Mouse (Mus musculus) spleen, adult 2 months (tissue): ENCODE results near the gene Dnaic1. TPM values are rescaled to one million over a fixed set of nuclear protein-coding genes. Genes with fewer than 3 reads are reported as not detected.
"Not testable (repeated sequence)": the region's sequence is repeated elsewhere in the genome, so short reads cannot be mapped to it uniquely, and the experiment has no call there.

Experiments
- DNase-seq, 2 experiments: peaks; one replicate each; pipeline versions ENCODE4 v3.0.0 to v3.0.0-alpha.2; 2012 to 2021; ENCODE audit warnings: low spot score in 2 of 2, low read depth in 1 of 2
- H3K27ac ChIP-seq: fragments of 200-500 bp; 2 replicates; pipeline ENCODE4 v1.5.1; 2012; ENCODE audit warnings: low read length, inconsistent platforms; ENCODE audit not compliant: insufficient read depth
- H3K27me3 ChIP-seq: fragments of 200-500 bp; 2 replicates; pipeline ENCODE4 v1.6.1; 2012; ENCODE audit warnings: mild to moderate bottlenecking, moderate library complexity, low read length, inconsistent platforms; ENCODE audit not compliant: control insufficient read depth, insufficient read depth
- H3K36me3 ChIP-seq: fragments of 200-500 bp; 2 replicates; pipeline ENCODE4 v1.6.1; 2012; ENCODE audit warnings: mild to moderate bottlenecking, low read length, inconsistent platforms; ENCODE audit not compliant: control insufficient read depth, insufficient read depth
- H3K4me1 ChIP-seq: fragments of 200-500 bp; 2 replicates; pipeline ENCODE4 v1.6.1; 2011; ENCODE audit warnings: inconsistent platforms; ENCODE audit not compliant: control insufficient read depth, insufficient read depth, insufficient read length
- H3K4me3 ChIP-seq: fragments of 200-500 bp; 2 replicates; pipeline ENCODE4 v1.5.1; 2011; ENCODE audit warnings: mild to moderate bottlenecking, inconsistent platforms; ENCODE audit not compliant: insufficient read depth, insufficient read length; ENCODE audit errors: extremely low read depth
- CTCF ChIP-seq: fragments of 200-500 bp; IDR thresholded peaks from 2 replicates; pipeline ENCODE4 v1.5.1; 2011; ENCODE audit warnings: mild to moderate bottlenecking, inconsistent platforms; ENCODE audit not compliant: insufficient read depth, insufficient read length, insufficient replicate concordance; ENCODE audit errors: extremely low read depth
- POLR2A ChIP-seq: fragments of 200-500 bp; IDR thresholded peaks from 2 replicates; pipeline ENCODE4 v1.6.1; 2011; ENCODE audit warnings: low read depth, low read length, inconsistent platforms
- WGBS: fragments of 180-500 bp; shearing (Covaris S2); methylation state at CpG from one replicate; pipeline ENCODE4 v1.1.7; 2018; 5-methylcytosine and 5-hydroxymethylcytosine counted together
- polyA plus RNA-seq: library from polyadenylated mRNA; depleted of rRNA; stranded (reverse); fragments of >200 nt; gene quantifications from 2 replicates; pipeline ENCODE4 v1.2.3, GENCODE M21; 2012

The Dnaic1 gene
- polyA plus RNA-seq, 1 experiment = 0.95 TPM

GRCm38 (mm10) chr4:41678863-41679262 is 109.3 kb downstream of the Dnaic1 start:
- WGBS = 79% methylated on average over 6 of the region's 6 CpGs
- DNase-seq = no peak
- Histone ChIP-seq H3K4me3 (no peak overlapping the region), H3K27me3 (no peaks in the 10 kb centered on the region), H3K4me1 (no peaks in the 10 kb centered on the region), H3K36me3 (no peaks in the 10 kb centered on the region), H3K27ac (no peak overlapping the region)
- no peak for TF ChIP-seq CTCF
- no peak for TF ChIP-seq POLR2A

- Histone ChIP-seq H3K27ac (no peak overlapping the region), H3K4me3 (no peak overlapping the region), H3K36me3 (no peaks in the 10 kb centered on the region), H3K4me1 (no peaks in the 10 kb centered on the region), H3K27me3 (no peaks in the 10 kb centered on the region)
- TF ChIP-seq CTCF (no peak), POLR2A (no peak)
- 67% methylated on average over 2 of the region's 2 CpGs for WGBS
- DNase-seq = no peak
Observed at GRCm38 (mm10) chr4:41679291-41679690, 109.7 kb downstream of the Dnaic1 start.

DNA sequence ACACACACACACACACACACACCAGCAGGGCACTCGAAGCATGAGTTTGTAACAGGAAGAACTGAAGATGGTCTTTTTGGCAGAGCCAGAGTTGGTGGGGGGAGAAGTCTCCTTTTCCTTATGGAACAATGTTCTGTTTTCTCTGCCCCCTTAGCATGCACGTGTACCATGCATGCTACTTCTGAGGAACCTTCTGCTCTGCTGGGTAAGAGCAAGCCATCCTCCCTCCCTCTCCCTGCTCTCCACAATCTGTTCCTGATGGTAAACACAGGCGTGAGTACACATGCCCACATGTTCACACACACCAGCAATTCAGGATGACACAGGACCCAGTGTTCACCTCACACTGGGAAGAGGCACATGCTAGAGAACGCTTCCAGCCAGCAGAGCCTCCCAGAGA is 111.6 kb downstream of the Dnaic1 start:
- no peaks in the 10 kb centered on the region for H3K4me1 ChIP-seq
- 45% methylated on average over 4 of the region's 4 CpGs for WGBS
- no peak overlapping the region for H3K4me3 ChIP-seq
- no peaks in the 10 kb centered on the region for H3K36me3 ChIP-seq
- TF ChIP-seq POLR2A (no peak), CTCF (no peak)
- DNase-seq = no peak
- H3K27me3 ChIP-seq = no peaks in the 10 kb centered on the region
- H3K27ac ChIP-seq = no peak overlapping the region

DNA sequence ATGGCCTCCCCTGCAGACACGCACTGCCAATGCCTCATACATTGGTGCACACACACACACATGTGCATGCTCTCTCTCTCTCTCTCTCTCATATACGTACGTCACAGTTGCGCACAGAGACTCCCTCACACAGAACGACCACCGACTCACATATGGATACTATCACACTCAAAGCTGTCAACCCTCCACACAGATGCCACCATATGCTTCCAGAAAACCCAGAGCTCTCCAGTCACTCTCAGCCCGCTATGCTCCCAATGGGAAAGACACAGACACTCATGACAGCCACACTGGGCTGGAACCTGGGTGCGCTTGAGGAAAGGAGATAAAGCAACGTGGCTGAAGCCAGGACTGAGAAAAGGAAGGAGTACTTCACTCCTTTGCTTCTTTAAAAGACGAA is 112.4 kb downstream of the Dnaic1 start:
- no peak for DNase-seq

GRCm38 (mm10) chr4:41682789-41683188 is 113.2 kb downstream of the Dnaic1 start:
- H3K4me3 ChIP-seq = no peak overlapping the region
- DNase-seq = no peak
- no peaks in the 10 kb centered on the region for H3K4me1 ChIP-seq
- no peaks in the 10 kb centered on the region for H3K27me3 ChIP-seq
- H3K36me3 ChIP-seq = no peaks in the 10 kb centered on the region
- TF ChIP-seq CTCF (no peak), POLR2A (no peak)
- WGBS = 29% methylated on average over 6 of the region's 6 CpGs
- no peak overlapping the region for H3K27ac ChIP-seq

More for the DNA sequence above, 112.4 kb downstream of the Dnaic1 start:
- Histone ChIP-seq H3K36me3 (no peaks in the 10 kb centered on the region), H3K4me3 (no peak overlapping the region), H3K27ac (no peak overlapping the region), H3K4me1 (no peaks in the 10 kb centered on the region), H3K27me3 (no peaks in the 10 kb centered on the region)
- TF ChIP-seq POLR2A = no peak
- no peak for TF ChIP-seq CTCF
- 74% methylated on average over 10 of the region's 10 CpGs for WGBS

DNA sequence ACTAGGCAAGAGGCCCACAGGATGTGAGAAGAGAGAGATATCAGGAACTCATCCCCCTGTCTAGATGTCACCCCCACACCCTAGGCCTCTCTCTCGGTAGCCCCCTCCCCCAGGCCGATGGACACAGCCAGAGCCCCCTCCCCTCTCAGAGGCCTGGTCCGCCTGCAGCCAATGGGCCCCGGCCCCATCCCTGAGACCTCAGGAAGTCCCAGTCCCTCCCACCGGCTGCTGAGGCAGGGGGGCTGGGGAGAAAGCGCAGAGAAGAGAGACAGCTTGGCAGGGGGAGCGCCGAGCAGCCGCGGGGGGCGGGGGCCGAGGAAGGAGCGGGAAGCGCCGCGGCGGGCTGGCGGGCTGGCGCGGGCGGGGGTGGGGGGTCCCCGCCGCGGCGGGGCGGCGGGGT is 113.7 kb downstream of the Dnaic1 start:
- 8% methylated on average over 5 of the region's 27 CpGs for WGBS
- H3K27ac ChIP-seq, H3K4me1 ChIP-seq, H3K4me3 ChIP-seq, H3K36me3 ChIP-seq, H3K27me3 ChIP-seq, DNase-seq: not testable (repeated sequence)

- H3K36me3 ChIP-seq, H3K27ac ChIP-seq, H3K27me3 ChIP-seq, H3K4me1 ChIP-seq, DNase-seq, H3K4me3 ChIP-seq: not testable (repeated sequence)
- WGBS = 10% methylated on average over 22 of the region's 27 CpGs
Observed at GRCm38 (mm10) chr4:41684131-41684930, 114.8 kb downstream of the Dnaic1 start.

- not testable (repeated sequence) for H3K27ac ChIP-seq, H3K4me1 ChIP-seq, H3K36me3 ChIP-seq, DNase-seq, H3K27me3 ChIP-seq, H3K4me3 ChIP-seq
- 5% methylated on average over 13 of the region's 14 CpGs for WGBS
Observed at GRCm38 (mm10) chr4:41684931-41685453, 115.4 kb downstream of the Dnaic1 start.

DNA sequence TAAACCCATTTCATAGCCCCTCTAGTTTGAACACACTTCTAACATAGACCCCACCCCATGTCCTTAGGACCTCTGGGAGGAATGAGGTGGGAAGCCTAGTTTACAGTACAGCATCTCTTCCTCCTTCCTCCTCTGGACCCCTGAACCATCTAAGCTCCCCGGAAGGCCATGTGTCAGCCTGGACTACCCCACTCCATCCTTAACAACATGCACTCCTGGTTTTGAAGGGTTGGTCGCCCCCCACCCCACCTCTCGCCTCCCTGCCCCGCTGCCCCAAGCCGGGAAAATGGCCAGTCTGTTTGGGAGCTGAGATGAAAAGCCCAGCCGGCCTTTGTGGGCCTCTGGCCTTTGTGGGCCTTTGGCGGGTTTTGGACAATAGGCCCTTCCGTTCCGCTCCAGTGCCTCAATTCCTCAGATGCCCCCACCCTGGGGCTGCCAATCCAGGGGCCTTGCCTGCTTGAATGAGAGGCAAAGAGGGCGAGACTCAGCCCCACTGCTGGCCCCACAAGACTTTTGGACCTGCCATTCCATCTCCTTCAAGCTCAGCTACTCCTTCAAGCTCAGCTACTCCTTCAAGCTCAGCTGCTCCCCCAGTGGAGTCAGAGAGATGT is 116.4 kb downstream of the Dnaic1 start:
- WGBS = 63% methylated on average over 10 of the region's 10 CpGs

More for the DNA sequence above, 116.4 kb downstream of the Dnaic1 start:
- not testable (repeated sequence) for H3K27me3 ChIP-seq, H3K4me1 ChIP-seq, H3K27ac ChIP-seq, H3K36me3 ChIP-seq, DNase-seq, H3K4me3 ChIP-seq
